Mouse (Mus musculus): Measurements from ENCODE around the gene Pxn. TPM values are rescaled to one million over a fixed set of nuclear protein-coding genes. Genes with fewer than 3 reads are reported as not detected.

The Pxn gene
- total RNA-seq, 1 experiment = 29.4 TPM

- Histone ChIP-seq H3K9ac (ENCODE audit: insufficient read depth, low read depth, low read length, poor library complexity, severe bottlenecking) (no peak overlapping the region), H3K4me3 (ENCODE audit: insufficient read depth in 1 of 2, low read depth in 1 of 2, low read length in 2 of 2, poor library complexity in 1 of 2, severe bottlenecking in 1 of 2) (no peak overlapping the region), H3K36me3 (ENCODE audit: control insufficient read depth, insufficient read depth, low read length, poor library complexity, severe bottlenecking) (peaks cover 15% of the 10 kb centered on the region; the same call in 1 of the 2 replicates), H3K27ac (ENCODE audit: insufficient read depth, low read depth, low read length, poor library complexity, severe bottlenecking) (no peak overlapping the region), H3K4me1 (ENCODE audit: control insufficient read depth in 2 of 2, insufficient read depth in 2 of 2, low read length in 2 of 2, poor library complexity in 1 of 2) (peaks cover 0 to 38% of the 10 kb centered on the region in 2 experiments; a peak in 2 of 4 replicates), H3K9me3 (ENCODE audit: control insufficient read depth, insufficient read depth, low read depth, low read length) (no peaks in the 10 kb centered on the region)
- TF ChIP-seq ZNF384 (IDR thresholded peaks at IDR 0.05; ENCODE audit: low read depth, low read length) (no peak), HCFC1 (IDR thresholded peaks at IDR 0.05; ENCODE audit: borderline replicate concordance, insufficient read depth, low read length) (no peak), CHD2 (IDR thresholded peaks at IDR 0.05; ENCODE audit: low read depth, low read length) (no peak), ZC3H11A (IDR thresholded peaks at IDR 0.05; ENCODE audit: borderline replicate concordance, low read depth, low read length) (no peak), MAFK (IDR thresholded peaks at IDR 0.05; ENCODE audit: insufficient read depth, low read depth, low read length) (no peak)
- in situ Hi-C loops (cut with MboI; ENCODE audit: low sequenced_read_pairs in 2 of 2, unreplicated experiment in 2 of 2) = no loop called here
- DNase-seq (ENCODE audit: low read depth, low spot score) = no peak
Measured at GRCm38 (mm10) chr5:115546536-115546935, 40.1 kb downstream of the Pxn start.

GRCm38 (mm10) chr5:115547014-115547413 lies 40.5 kb downstream of the Pxn start:
- no peak overlapping the region for H3K27ac ChIP-seq (ENCODE audit: insufficient read depth, low read depth, low read length, poor library complexity, severe bottlenecking)
- in situ Hi-C loops (cut with MboI; ENCODE audit: low sequenced_read_pairs in 2 of 2, unreplicated experiment in 2 of 2) = no loop called here
- TF ChIP-seq CHD2 (IDR thresholded peaks at IDR 0.05; ENCODE audit: low read depth, low read length) = no peak
- TF ChIP-seq MAFK (IDR thresholded peaks at IDR 0.05; ENCODE audit: insufficient read depth, low read depth, low read length) = no peak
- no peak for TF ChIP-seq ZNF384 (IDR thresholded peaks at IDR 0.05; ENCODE audit: low read depth, low read length)
- no peak for TF ChIP-seq HCFC1 (IDR thresholded peaks at IDR 0.05; ENCODE audit: borderline replicate concordance, insufficient read depth, low read length)
- TF ChIP-seq ZC3H11A (IDR thresholded peaks at IDR 0.05; ENCODE audit: borderline replicate concordance, low read depth, low read length) = no peak
- H3K4me1 ChIP-seq (ENCODE audit: control insufficient read depth in 2 of 2, insufficient read depth in 2 of 2, low read length in 2 of 2, poor library complexity in 1 of 2) = peaks cover 0 to 37% of the 10 kb centered on the region in 2 experiments; a peak in 2 of 4 replicates
- H3K9ac ChIP-seq (ENCODE audit: insufficient read depth, low read depth, low read length, poor library complexity, severe bottlenecking) = no peak overlapping the region
- peaks cover 16% of the 10 kb centered on the region for H3K36me3 ChIP-seq (ENCODE audit: control insufficient read depth, insufficient read depth, low read length, poor library complexity, severe bottlenecking)
- no peak overlapping the region for H3K4me3 ChIP-seq (ENCODE audit: insufficient read depth in 1 of 2, low read depth in 1 of 2, low read length in 2 of 2, poor library complexity in 1 of 2, severe bottlenecking in 1 of 2)
- no peaks in the 10 kb centered on the region for H3K9me3 ChIP-seq (ENCODE audit: control insufficient read depth, insufficient read depth, low read depth, low read length)
- no peak for DNase-seq (ENCODE audit: low read depth, low spot score)

- no peak overlapping the region for H3K9ac ChIP-seq (ENCODE audit: insufficient read depth, low read depth, low read length, poor library complexity, severe bottlenecking)
- peaks cover 19% of the 10 kb centered on the region for H3K36me3 ChIP-seq (ENCODE audit: control insufficient read depth, insufficient read depth, low read length, poor library complexity, severe bottlenecking)
- in situ Hi-C loops (cut with MboI; ENCODE audit: low sequenced_read_pairs in 2 of 2, unreplicated experiment in 2 of 2) = no loop called here
- H3K9me3 ChIP-seq (ENCODE audit: control insufficient read depth, insufficient read depth, low read depth, low read length) = no peaks in the 10 kb centered on the region
- no peak overlapping the region for H3K27ac ChIP-seq (ENCODE audit: insufficient read depth, low read depth, low read length, poor library complexity, severe bottlenecking)
- H3K4me3 ChIP-seq (ENCODE audit: insufficient read depth in 1 of 2, low read depth in 1 of 2, low read length in 2 of 2, poor library complexity in 1 of 2, severe bottlenecking in 1 of 2) = no peak overlapping the region
- TF ChIP-seq ZNF384 (IDR thresholded peaks at IDR 0.05; ENCODE audit: low read depth, low read length) (no peak), MAFK (IDR thresholded peaks at IDR 0.05; ENCODE audit: insufficient read depth, low read depth, low read length) (no peak), HCFC1 (IDR thresholded peaks at IDR 0.05; ENCODE audit: borderline replicate concordance, insufficient read depth, low read length) (no peak), CHD2 (IDR thresholded peaks at IDR 0.05; ENCODE audit: low read depth, low read length) (no peak), ZC3H11A (IDR thresholded peaks at IDR 0.05; ENCODE audit: borderline replicate concordance, low read depth, low read length) (no peak)
- no peak for DNase-seq (ENCODE audit: low read depth, low spot score)
- peaks cover 0 to 35% of the 10 kb centered on the region in 2 experiments; a peak in 2 of 4 replicates for H3K4me1 ChIP-seq (ENCODE audit: control insufficient read depth in 2 of 2, insufficient read depth in 2 of 2, low read length in 2 of 2, poor library complexity in 1 of 2)
Measured at GRCm38 (mm10) chr5:115547421-115547820, 40.9 kb downstream of the Pxn start.

GRCm38 (mm10) chr5:115548501-115549285 lies 42.2 kb downstream of the Pxn start:
- Histone ChIP-seq H3K27ac (ENCODE audit: insufficient read depth, low read depth, low read length, poor library complexity, severe bottlenecking) (no peak overlapping the region), H3K36me3 (ENCODE audit: control insufficient read depth, insufficient read depth, low read length, poor library complexity, severe bottlenecking) (peaks cover 20% of the 10 kb centered on the region), H3K9me3 (ENCODE audit: control insufficient read depth, insufficient read depth, low read depth, low read length) (no peaks in the 10 kb centered on the region), H3K9ac (ENCODE audit: insufficient read depth, low read depth, low read length, poor library complexity, severe bottlenecking) (0 out of 2 replicates have a peak overlapping the region, but pooled peaks have one; percentile 18), H3K4me3 (ENCODE audit: insufficient read depth in 1 of 2, low read depth in 1 of 2, low read length in 2 of 2, poor library complexity in 1 of 2, severe bottlenecking in 1 of 2) (no peak overlapping the region), H3K4me1 (ENCODE audit: control insufficient read depth in 2 of 2, insufficient read depth in 2 of 2, low read length in 2 of 2, poor library complexity in 1 of 2) (peaks cover 0 to 29% of the 10 kb centered on the region in 2 experiments; a peak in 2 of 4 replicates)
- no peak for DNase-seq (ENCODE audit: low read depth, low spot score)
- in situ Hi-C loops (cut with MboI; ENCODE audit: low sequenced_read_pairs in 2 of 2, unreplicated experiment in 2 of 2) = no loop called here
- TF ChIP-seq CHD2 (IDR thresholded peaks at IDR 0.05; ENCODE audit: low read depth, low read length) (no peak), MAFK (IDR thresholded peaks at IDR 0.05; ENCODE audit: insufficient read depth, low read depth, low read length) (no peak), ZNF384 (IDR thresholded peaks at IDR 0.05; ENCODE audit: low read depth, low read length) (no peak), ZC3H11A (IDR thresholded peaks at IDR 0.05; ENCODE audit: borderline replicate concordance, low read depth, low read length) (no peak), HCFC1 (IDR thresholded peaks at IDR 0.05; ENCODE audit: borderline replicate concordance, insufficient read depth, low read length) (no peak)
